Mouse (Mus musculus): ENCODE results near the gene Dtl.

DNA sequence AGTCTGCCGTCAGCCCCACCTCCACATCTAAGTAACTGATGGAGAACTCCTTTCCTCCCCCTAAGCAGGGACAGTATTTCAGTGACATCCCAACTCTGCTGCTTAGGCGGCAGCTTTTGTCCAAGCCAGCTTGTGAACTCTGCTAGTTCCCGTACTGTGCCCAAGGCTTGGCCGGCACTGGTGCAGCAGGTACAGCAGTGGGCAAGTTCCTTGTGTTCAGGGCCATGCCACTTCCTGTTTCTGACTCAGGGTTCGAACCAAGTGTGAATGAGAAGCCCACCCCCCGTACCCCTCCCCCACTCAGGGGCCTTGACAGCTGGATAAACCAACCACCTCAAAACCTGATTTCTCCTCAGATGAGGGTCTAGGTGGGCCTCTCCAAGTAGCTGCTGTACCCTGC lies 49.1 kb upstream of the Dtl start:
- no peak for TF ChIP-seq CTCF (IDR thresholded peaks at IDR 0.05; ENCODE audit: low read depth)
- TF ChIP-seq EP300 (IDR thresholded peaks at IDR 0.05; ENCODE audit: low read depth) = no peak

Measured in liver, postnatal 0 days (tissue).